Mouse (Mus musculus) heart, adult 2 months (tissue): ENCODE measurements at regions not wholly inside any gene's neighbourhood (a gene's known extent, or its start where the extent isn't known, plus 50 kb on each side); places are given as distances from the start of the nearest gene placed in this dataset.

ENCODE experiments used
- CTCF ChIP-seq: fragments of 200-600 bp; IDR thresholded peaks from 2 replicates; pipeline ENCODE4 v1.8.1; 2022; ENCODE audit warnings: antibody characterized with exemption, mild to moderate bottlenecking, moderate library complexity
- EP300 ChIP-seq: fragments of 200-500 bp; IDR thresholded peaks from 2 replicates; pipeline ENCODE4 v1.6.1; 2011; ENCODE audit warnings: low read depth, low read length, control low read depth; ENCODE audit not compliant: insufficient read depth
- POLR2A ChIP-seq: fragments of 200-500 bp; IDR thresholded peaks from 2 replicates; pipeline ENCODE4 v1.6.1; 2011; ENCODE audit warnings: mild to moderate bottlenecking, low read depth, low read length, control low read depth; ENCODE audit not compliant: insufficient read depth

GRCm38 (mm10) chr9:43562016-43562415 lies 181.8 kb upstream of the Nectin1 start:
- TF ChIP-seq POLR2A = no peak
- no peak for TF ChIP-seq CTCF
- no peak for TF ChIP-seq EP300
